Mouse (Mus musculus): ENCODE measurements around the gene Keap1.
"Not testable (repeated sequence)": the region's sequence is repeated elsewhere in the genome, so short reads cannot be mapped to it uniquely, and the experiment has no call there.

Keap1 gene

GRCm38 (mm10) chr9:21264272-21264999, 25.3 kb upstream of the Keap1 start:
- no peak for DNase-seq (ENCODE audit: low read depth, low spot score)

- no peak for DNase-seq (ENCODE audit: low read depth, low spot score)
These were observed 22.7 kb upstream of the Keap1 start for GRCm38 (mm10) chr9:21261831-21262230.

GRCm38 (mm10) chr9:21260491-21261040, 21.4 kb upstream of the Keap1 start:
- no peak for DNase-seq (ENCODE audit: low read depth, low spot score)

- not testable (repeated sequence) for DNase-seq (ENCODE audit: low read depth, low spot score)
These were observed 17.2 kb upstream of the Keap1 start for GRCm38 (mm10) chr9:21256349-21256748.

- DNase-seq (ENCODE audit: low read depth, low spot score): no peak
These were observed 15.5 kb upstream of the Keap1 start for GRCm38 (mm10) chr9:21254690-21255089.

GRCm38 (mm10) chr9:21251116-21251735, 12.1 kb upstream of the Keap1 start:
- DNase-seq (ENCODE audit: low read depth, low spot score): no peak

GRCm38 (mm10) chr9:21250509-21250908, 11.3 kb upstream of the Keap1 start:
- no peak for DNase-seq (ENCODE audit: low read depth, low spot score)

- DNase-seq (ENCODE audit: low read depth, low spot score): no peak
These were observed 10.7 kb upstream of the Keap1 start for GRCm38 (mm10) chr9:21249629-21250508.

GRCm38 (mm10) chr9:21248326-21248725, 9.2 kb upstream of the Keap1 start, which contains the start of gene S1pr5:
S1pr5 (minus strand) TSS chr9:21248443.
- DNase-seq (ENCODE audit: low read depth, low spot score): no peak

- no peak for DNase-seq (ENCODE audit: low read depth, low spot score)
These were observed 7.2 kb upstream of the Keap1 start for GRCm38 (mm10) chr9:21246342-21246741.

GRCm38 (mm10) chr9:21245113-21245487, 5.9 kb upstream of the Keap1 start:
- no peak for DNase-seq (ENCODE audit: low read depth, low spot score)

GRCm38 (mm10) chr9:21244428-21245112, 5.4 kb upstream of the Keap1 start:
- no peak for DNase-seq (ENCODE audit: low read depth, low spot score)

- no peak for DNase-seq (ENCODE audit: low read depth, low spot score)
These were observed 4.8 kb upstream of the Keap1 start for GRCm38 (mm10) chr9:21243826-21244427.

GRCm38 (mm10) chr9:21241343-21241742, 2.2 kb upstream of the Keap1 start:
- peak; percentile 80 for DNase-seq (ENCODE audit: low read depth, low spot score)

GRCm38 (mm10) chr9:21239465-21239848, 296 bp upstream of the Keap1 start:
- no peak for DNase-seq (ENCODE audit: low read depth, low spot score)

- peak; percentile 27 for DNase-seq (ENCODE audit: low read depth, low spot score)
These were observed 993 bp downstream of the Keap1 start for GRCm38 (mm10) chr9:21238004-21238732.

GRCm38 (mm10) chr9:21237368-21238003, 1.7 kb downstream of the Keap1 start:
- peak; percentile 59 for DNase-seq (ENCODE audit: low read depth, low spot score)

- DNase-seq (ENCODE audit: low read depth, low spot score): peak; percentile 7
These were observed 2.2 kb downstream of the Keap1 start for GRCm38 (mm10) chr9:21236991-21237367.

- peak; percentile 14 for DNase-seq (ENCODE audit: low read depth, low spot score)
These were observed 3.8 kb downstream of the Keap1 start for GRCm38 (mm10) chr9:21235341-21235740.

- DNase-seq (ENCODE audit: low read depth, low spot score): no peak
These were observed 5.4 kb downstream of the Keap1 start for GRCm38 (mm10) chr9:21233805-21234204.

All from A20 (cell line).